Mouse (Mus musculus) C3H10T1/2 (cell line): ENCODE data around the gene Phc2. TPM values are rescaled to one million over a fixed set of nuclear protein-coding genes. Genes with fewer than 3 reads are reported as not detected.

Source experiments
- polyA plus RNA-seq, 2 experiments: library from polyadenylated mRNA; unstranded; fragments of >200 nt; fragmentation: generic; extraction: Trizol; gene quantifications; one replicate each; pipeline ENCODE4 v1.2.1; 2012; ENCODE audit warnings: missing spikeins in 2 of 2

The Phc2 gene
- 10 to 100 TPM; 67.1 to 84.2 TPM for polyA plus RNA-seq

GRCm38 (mm10) chr4:128654505-128655381, at the start of gene Phc2:
Phc2 (plus strand) TSS chr4:128654702.

GRCm38 (mm10) chr4:128609925-128610402, 44.5 kb upstream of the Phc2 start, which contains the start of gene Zscan20:
Zscan20 (minus strand) TSS chr4:128610098.

DNA sequence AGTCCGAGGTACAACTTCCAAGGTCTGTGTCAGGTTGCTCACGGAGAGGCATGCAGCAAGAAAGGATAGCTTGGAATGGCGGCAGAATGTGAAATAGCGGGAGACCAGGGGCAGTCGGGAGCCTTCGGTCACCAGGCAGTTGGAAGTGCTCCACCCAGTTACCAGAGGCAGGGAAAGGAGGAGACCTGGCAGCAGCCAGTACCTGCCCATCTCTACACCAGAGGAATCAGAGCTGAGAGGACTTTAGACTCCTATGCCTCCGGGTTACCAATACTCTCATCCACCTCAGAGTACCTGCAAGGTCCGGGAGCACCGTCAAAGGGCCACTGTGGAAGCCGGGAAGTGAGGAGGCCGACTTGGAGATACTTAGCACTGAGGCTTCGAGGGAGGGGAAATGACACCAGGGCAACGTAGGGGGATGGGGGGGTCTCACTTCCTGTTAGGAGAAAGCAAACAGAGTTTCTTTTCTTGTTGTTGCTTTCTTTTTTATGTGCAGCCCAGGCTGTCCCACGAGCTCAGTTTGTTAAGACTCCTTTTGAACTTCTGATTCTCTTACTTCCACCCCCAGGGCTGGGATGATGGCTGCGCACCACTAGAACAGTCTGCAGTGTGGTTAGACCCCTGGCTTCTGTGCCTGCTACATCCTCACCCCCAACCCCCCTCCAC, 36.1 kb upstream of the Phc2 start, which contains the start of gene Tlr12:
TSS of gene Tlr12 (minus strand) at position 374 of the 666 bp plus-strand sequence.

DNA sequence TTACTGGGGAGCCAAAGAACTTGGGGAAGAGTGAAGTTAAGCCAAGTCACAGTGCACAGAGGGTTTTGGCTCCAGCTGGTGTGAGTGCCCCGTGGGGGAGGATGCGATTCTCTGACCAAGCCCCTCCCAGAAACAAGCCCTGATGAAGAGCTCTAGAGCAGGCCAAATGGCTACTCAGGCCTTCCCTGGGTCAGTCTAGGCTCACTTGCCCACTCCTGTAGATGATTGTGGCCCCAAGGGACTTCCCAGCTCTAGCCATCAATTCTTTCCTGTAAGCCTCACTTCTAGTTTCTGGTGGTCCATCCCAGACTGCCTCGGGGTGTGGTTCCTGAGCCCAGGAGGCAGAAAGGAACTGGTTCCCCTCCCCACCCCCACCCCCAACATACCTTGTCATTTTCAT, 100.6 kb downstream of the Phc2 start, which contains the start of gene A3galt2:
TSS of gene A3galt2 (plus strand) at position 301 of the 400 bp plus-strand sequence.

Other genes with a start within 250 kb of the Phc2 start
- 1 to 10 TPM in 1 of 2 experiments, under 1 TPM in 1; 0.76 to 3.2 TPM for gene Zscan20, start 44.6 kb upstream of the Phc2 start, polyA plus RNA-seq
- not detected for gene Tlr12, start 36.1 kb upstream of the Phc2 start, polyA plus RNA-seq
- gene A3galt2, start 100.7 kb downstream of the Phc2 start, polyA plus RNA-seq: under 1 TPM; 0.01 to 0.28 TPM
- 10 to 100 TPM; 10.3 to 34.9 TPM for gene Zfp362, start 151.3 kb downstream of the Phc2 start, polyA plus RNA-seq
- 1 to 10 TPM in 1 of 2 experiments, under 1 TPM in 1; 0.41 to 1.7 TPM for gene Trim62, start 228.9 kb downstream of the Phc2 start, polyA plus RNA-seq